Comparison of ENCODE assay signal across 9 mouse cellular contexts in the genomic region with DNA sequence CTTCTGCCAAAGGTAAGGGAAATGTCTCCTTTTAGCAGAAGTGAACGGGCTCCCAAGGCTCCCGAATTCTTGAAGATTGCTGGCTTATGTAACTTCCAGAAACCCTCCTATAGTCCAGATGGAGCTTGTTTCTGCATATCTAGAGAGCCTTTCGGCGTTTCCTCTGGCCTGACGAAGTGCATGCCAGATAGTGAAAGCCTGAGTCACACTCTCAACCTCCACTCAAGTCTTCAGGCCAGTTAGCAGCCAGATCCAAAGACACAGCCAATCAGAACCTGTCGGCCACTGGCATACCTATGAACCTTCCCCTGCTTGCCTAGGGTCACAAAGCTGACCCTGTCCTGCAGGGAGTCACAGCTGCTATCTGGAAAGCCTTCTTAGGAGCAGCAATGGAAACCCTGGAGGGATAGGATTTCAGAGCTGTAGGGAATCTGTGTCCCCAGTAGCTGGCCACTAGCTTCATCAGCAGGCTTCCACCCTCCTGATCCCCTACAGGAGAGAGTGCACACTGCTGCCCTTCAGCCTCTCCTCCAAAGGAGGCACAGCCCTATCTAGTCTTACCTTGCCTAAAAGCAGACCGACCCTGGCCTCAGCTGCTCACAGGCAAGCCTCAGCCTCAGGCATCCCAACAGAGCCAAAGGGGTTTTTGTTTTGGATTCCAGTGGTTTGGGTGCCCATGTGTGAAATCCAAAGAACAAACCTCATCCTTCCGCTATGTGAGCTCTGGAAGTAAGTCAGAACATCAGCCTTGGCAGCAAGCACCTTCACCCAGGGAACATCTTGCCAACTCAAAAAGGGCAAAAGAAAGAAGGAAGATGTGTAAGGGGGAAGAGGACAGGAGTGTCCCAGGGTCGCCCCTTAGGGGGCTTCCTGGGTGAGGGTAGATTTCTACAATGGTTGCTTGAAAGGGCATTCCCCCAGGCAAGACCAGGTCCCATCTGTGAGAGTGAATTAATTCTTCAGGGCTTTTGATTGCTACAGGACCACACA. TPM values are rescaled to one million over a fixed set of nuclear protein-coding genes. Genes with fewer than 3 reads are reported as not detected.
DNase-seq lines count a peak whose midpoint lies in the region; ATAC-seq and TF ChIP-seq lines count a peak whose summit lies in the region.
"Had no signal": no experiment of that assay in that cellular context is flagged by ENCODE, and none has a peak within 500 bp of the region (broad histone marks: within the 10 kb centered on the region; RNA-seq: fewer than 3 reads in every experiment).

No protein-coding gene starts in this region.

- no peak for TF ChIP-seq CTCF in liver, embryonic 14.5 days (IDR thresholded peaks at IDR 0.05; ENCODE audit: low read depth)

- no peak overlapping the region for H3K27ac ChIP-seq in liver, embryonic 14.5 days
- H3K27ac ChIP-seq in heart, embryonic 11.5 days (ENCODE audit: low read depth, low read length) = 0 out of 2 replicates have a peak overlapping the region, but pooled peaks have one; percentile 15
- no peak overlapping the region for H3K27ac ChIP-seq in forebrain, embryonic 14.5 days (ENCODE audit: low read depth, low read length)

- no peaks in the 10 kb centered on the region for H3K27me3 ChIP-seq in liver, embryonic 14.5 days (ENCODE audit: control insufficient read depth, insufficient read depth, low read length)
- H3K27me3 ChIP-seq in heart, embryonic 11.5 days (ENCODE audit: control insufficient read depth, insufficient read depth, low read length) = no peaks in the 10 kb centered on the region
- H3K27me3 ChIP-seq in forebrain, embryonic 14.5 days (replicated peaks; ENCODE audit: control insufficient read depth, insufficient read depth, low read length) = no peaks in the 10 kb centered on the region

- peaks cover 0 to 4% of the 10 kb centered on the region in 2 experiments; a peak in 1 of 4 replicates for H3K4me1 ChIP-seq in liver, embryonic 14.5 days (replicated peaks; ENCODE audit: control insufficient read depth in 2 of 2, insufficient read depth in 2 of 2, low read length in 1 of 2)
- peaks cover 18% of the 10 kb centered on the region; the same call in 1 of the 2 replicates for H3K4me1 ChIP-seq in heart, embryonic 11.5 days (ENCODE audit: control insufficient read depth, insufficient read depth, low read length)
- no peaks in the 10 kb centered on the region for H3K4me1 ChIP-seq in forebrain, embryonic 14.5 days (ENCODE audit: control insufficient read depth, insufficient read depth, low read length)

- peak; percentile 18 to 41 for DNase-seq in adrenal gland, postnatal 36 days
- no peak for DNase-seq in adrenal gland, postnatal 10 days
- no peak for DNase-seq in liver, embryonic 14.5 days (ENCODE audit: low read depth in 3 of 3, low spot score in 3 of 3)
- no peak for DNase-seq in liver
- DNase-seq in lung, postnatal 4 days = peak; percentile 53 to 73
- no peak for DNase-seq in spleen, adult 18-20 months
- DNase-seq in forebrain, embryonic 14.5 days (ENCODE audit: low spot score) = no peak

- ATAC-seq in liver, embryonic 14.5 days (ENCODE audit: insufficient read depth) = 0 out of 2 replicates have a peak, but pooled peaks have one; percentile 23
- no peak for ATAC-seq in heart, embryonic 11.5 days (replicated peaks; ENCODE audit: insufficient number of reproducible peaks, low FRiP score, low TSS enrichment)
- ATAC-seq in forebrain, embryonic 14.5 days = no peak
- ATAC-seq: midbrain, embryonic 16.5 days had no signal

- WGBS in liver, embryonic 14.5 days (ENCODE audit: insufficient replicate concordance) = 38% methylated on average over 9 of the region's 9 CpGs
- 32% methylated on average over 9 of the region's 9 CpGs for WGBS in heart, embryonic 11.5 days (ENCODE audit: insufficient replicate concordance)
- WGBS in forebrain, embryonic 14.5 days = 72% methylated on average over 9 of the region's 9 CpGs

- no peaks in the 10 kb centered on the region for H3K9me3 ChIP-seq in liver, embryonic 14.5 days (ENCODE audit: control insufficient read depth, low read length)
- no peaks in the 10 kb centered on the region for H3K9me3 ChIP-seq in heart, embryonic 11.5 days (replicated peaks; ENCODE audit: control insufficient read depth, low read length)
- H3K9me3 ChIP-seq in forebrain, embryonic 14.5 days (replicated peaks; ENCODE audit: control insufficient read depth, low read length) = no peaks in the 10 kb centered on the region

- no peak for TF ChIP-seq EP300 in liver, embryonic 14.5 days (IDR thresholded peaks at IDR 0.05; ENCODE audit: low read depth)

- H3K9ac ChIP-seq in liver, embryonic 14.5 days (replicated peaks) = no peak overlapping the region
- H3K9ac ChIP-seq in heart, embryonic 11.5 days (ENCODE audit: low read depth, low read length) = peak overlapping the region; percentile 12; the same call in 1 of the 2 replicates
- H3K9ac ChIP-seq in forebrain, embryonic 14.5 days (ENCODE audit: low read length) = no peak overlapping the region

- H3K4me2 ChIP-seq in liver, embryonic 14.5 days (ENCODE audit: low read depth) = no peak overlapping the region
- H3K4me2 ChIP-seq in heart, embryonic 11.5 days = no peak overlapping the region
- no peak overlapping the region for H3K4me2 ChIP-seq in forebrain, embryonic 14.5 days (ENCODE audit: low read length)

- H3K36me3 ChIP-seq in liver, embryonic 14.5 days (replicated peaks; ENCODE audit: control insufficient read depth, insufficient read depth, low read depth) = no peaks in the 10 kb centered on the region
- H3K36me3 ChIP-seq in heart, embryonic 11.5 days (ENCODE audit: control insufficient read depth, insufficient read depth, low read length) = no peaks in the 10 kb centered on the region
- H3K36me3 ChIP-seq in forebrain, embryonic 14.5 days (ENCODE audit: control insufficient read depth, insufficient read depth, low read length) = no peaks in the 10 kb centered on the region

- no peak overlapping the region for H3K4me3 ChIP-seq in liver, embryonic 14.5 days (ENCODE audit: insufficient read depth in 1 of 2, low read depth in 2 of 2, low read length in 2 of 2)
- no peak overlapping the region for H3K4me3 ChIP-seq in heart, embryonic 11.5 days (ENCODE audit: low read depth, low read length)
- H3K4me3 ChIP-seq in forebrain, embryonic 14.5 days (ENCODE audit: low read depth, low read length) = no peak overlapping the region

RNA-seq across cellular contexts. Expression of gene Brwd1, which starts 9.5 kb away (rescaled TPM):
- total RNA-seq in adrenal gland, postnatal 36 days (2021) = 10 to 100 TPM; 67.7 to 76.0 TPM
- total RNA-seq in adrenal gland, postnatal 10 days (2021) = 10 to 100 TPM; 67.0 to 85.9 TPM
- 4.8 and 7.3 TPM in 2 replicates for polyA plus RNA-seq in liver, embryonic 14.5 days (2012; rRNA removed)
- 12.3 and 14.3 TPM in 2 replicates for polyA plus RNA-seq in liver, embryonic 14.5 days (2014; fragmentation: Nextera tagmentation; extraction: Ambion mirVana)
- polyA plus RNA-seq in heart, embryonic 11.5 days (2014; fragmentation: Nextera tagmentation; extraction: Ambion mirVana) = 93.8 and 97.7 TPM in 2 replicates
- 270 and 272 TPM in 2 replicates for polyA plus RNA-seq in forebrain, embryonic 14.5 days (2014; fragmentation: Nextera tagmentation; extraction: Ambion mirVana)

RNA-seq across cellular contexts. Expression of gene Hmgn1, which starts 35.7 kb away (rescaled TPM):
- total RNA-seq in adrenal gland, postnatal 36 days (2021) = 100 to 1,000 TPM; 231 to 239 TPM
- 100 to 1,000 TPM; 206 to 208 TPM for total RNA-seq in adrenal gland, postnatal 10 days (2021)
- 35.6 and 58.7 TPM in 2 replicates for polyA plus RNA-seq in liver, embryonic 14.5 days (2012; rRNA removed)
- polyA plus RNA-seq in liver, embryonic 14.5 days (2014; fragmentation: Nextera tagmentation; extraction: Ambion mirVana) = 120 and 122 TPM in 2 replicates
- 543 and 564 TPM in 2 replicates for polyA plus RNA-seq in heart, embryonic 11.5 days (2014; fragmentation: Nextera tagmentation; extraction: Ambion mirVana)
- polyA plus RNA-seq in forebrain, embryonic 14.5 days (2014; fragmentation: Nextera tagmentation; extraction: Ambion mirVana) = 520 and 536 TPM in 2 replicates

RNA-seq across cellular contexts. Expression of gene Wrb, which starts 53.4 kb away (rescaled TPM):
- total RNA-seq in adrenal gland, postnatal 36 days (2021) = 10 to 100 TPM; 29.2 to 39.2 TPM
- total RNA-seq in adrenal gland, postnatal 10 days (2021) = 10 to 100 TPM; 21.6 to 25.6 TPM
- 4.3 and 7.3 TPM in 2 replicates for polyA plus RNA-seq in liver, embryonic 14.5 days (2012; rRNA removed)
- polyA plus RNA-seq in liver, embryonic 14.5 days (2014; fragmentation: Nextera tagmentation; extraction: Ambion mirVana) = 13.3 and 13.6 TPM in 2 replicates
- polyA plus RNA-seq in heart, embryonic 11.5 days (2014; fragmentation: Nextera tagmentation; extraction: Ambion mirVana) = 84.1 and 96.5 TPM in 2 replicates
- 188 and 204 TPM in 2 replicates for polyA plus RNA-seq in forebrain, embryonic 14.5 days (2014; fragmentation: Nextera tagmentation; extraction: Ambion mirVana)

Comparison
In these comparisons a context has a peak if more than half of its experiments do, and no peak if none do; other contexts are left out.
1. DNase-seq: peak in adrenal gland, postnatal 36 days (2 of 2) and lung, postnatal 4 days (2 of 2); none in adrenal gland, postnatal 10 days (single experiment), liver, embryonic 14.5 days (0 of 3), liver (single experiment), spleen, adult 18-20 months (0 of 2) and forebrain, embryonic 14.5 days (single experiment).